Mouse (Mus musculus): Measurements from ENCODE around the gene B020011L13Rik.
"Not testable (repeated sequence)": the region's sequence is repeated elsewhere in the genome, so short reads cannot be mapped to it uniquely, and the experiment has no call there.

B020011L13Rik gene

GRCm38 (mm10) chr1:117780833-117781232 is at the start of gene B020011L13Rik:
B020011L13Rik (plus strand) TSS chr1:117781133.
- not testable (repeated sequence) for DNase-seq (ENCODE audit: low spot score in 2 of 2)

DNA sequence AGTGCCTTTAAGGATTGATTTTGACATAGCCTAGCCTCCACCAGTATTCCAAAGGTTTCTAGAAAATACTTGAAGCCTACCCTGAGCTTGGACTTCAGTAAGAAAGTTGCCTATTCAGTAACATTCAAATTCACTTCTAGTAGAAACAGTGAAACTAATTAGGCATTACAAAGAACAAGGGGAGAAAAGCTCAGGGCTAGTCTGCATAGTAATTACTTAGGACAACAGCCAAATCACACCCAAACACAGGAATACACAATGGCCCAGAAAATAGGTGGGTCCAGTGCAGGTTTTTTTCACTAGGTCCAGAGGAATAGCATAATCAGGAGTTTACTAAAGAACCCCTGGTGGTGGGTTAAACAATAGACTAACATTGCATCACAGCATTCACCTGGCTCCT is 35.3 kb downstream of the B020011L13Rik start:
- not testable (repeated sequence) for DNase-seq (ENCODE audit: low spot score in 2 of 2)

DNA sequence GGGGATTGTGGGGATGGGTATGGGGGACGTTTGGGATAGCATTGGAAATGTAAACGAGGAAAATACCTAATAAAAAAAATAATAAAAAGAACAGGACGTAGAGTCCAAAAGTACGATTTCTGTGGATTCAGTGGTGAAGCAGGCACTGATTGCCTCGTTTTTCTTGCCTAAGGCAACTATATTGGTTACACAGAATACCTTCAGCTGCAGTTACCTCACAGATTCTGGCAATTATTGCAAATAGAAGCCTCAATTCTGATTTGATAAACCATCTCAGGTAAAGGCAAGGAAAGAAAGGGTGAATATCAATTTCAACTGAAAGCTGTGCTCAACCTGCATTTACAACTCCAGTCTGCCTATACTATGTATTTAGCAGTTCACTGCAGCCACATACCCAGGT is 48.8 kb downstream of the B020011L13Rik start, which contains the start of gene Gm28360:
Gene Gm28360, plus strand, starts transcription at position 301 of the 400 bp plus-strand sequence.
- DNase-seq (ENCODE audit: low spot score in 2 of 2), result not testable (repeated sequence)

DNA sequence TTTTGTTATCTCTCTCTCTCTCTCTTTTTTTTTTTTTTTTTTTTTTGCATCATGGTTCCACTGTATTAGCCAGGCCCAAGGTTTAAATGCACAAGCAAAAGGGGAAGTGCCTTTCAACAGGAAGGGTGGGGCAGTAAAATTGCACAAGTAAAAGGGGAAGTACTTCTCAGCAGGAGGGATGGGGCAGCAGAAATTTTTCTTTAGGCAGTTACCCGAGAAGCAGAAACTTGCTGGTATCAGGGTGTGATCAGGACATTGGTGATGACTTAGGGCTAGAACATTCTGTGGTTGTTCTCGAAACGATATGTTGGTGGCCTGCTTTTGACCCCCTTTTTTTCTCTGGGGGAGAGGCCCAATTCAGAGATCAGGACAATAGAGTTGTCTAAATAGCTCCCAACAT is 70.8 kb downstream of the B020011L13Rik start:
- not testable (repeated sequence) for DNase-seq (ENCODE audit: low spot score in 2 of 2)

All from right cerebral cortex, postnatal 10 days (tissue).